Mouse (Mus musculus): ENCODE results near the gene Slc1a1.

DNA sequence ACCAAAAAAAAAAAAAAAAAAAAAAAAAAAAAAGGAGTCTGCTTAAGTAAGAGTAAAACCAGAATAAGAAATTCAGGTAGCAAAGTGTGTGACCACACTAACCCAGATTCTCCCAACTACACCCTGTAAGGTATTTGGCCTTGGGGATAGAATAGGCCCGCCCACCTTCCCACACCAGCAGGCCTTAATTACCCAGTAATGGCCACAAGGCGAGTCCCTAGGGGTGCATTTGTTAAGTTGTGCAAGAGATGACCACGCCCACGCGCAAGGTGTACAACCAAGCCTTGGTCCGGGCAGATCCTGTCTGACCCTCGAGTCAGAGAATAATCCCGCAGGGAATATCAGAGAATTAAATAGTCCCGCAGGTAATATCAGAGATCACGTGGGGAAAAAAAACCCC lies 461 bp upstream of the Slc1a1 start:
- TF ChIP-seq CTCF (IDR thresholded peaks at IDR 0.05; ENCODE audit: borderline replicate concordance, insufficient read depth, low read length): no peak
- TF ChIP-seq POLR2A (IDR thresholded peaks at IDR 0.05; ENCODE audit: low read depth, low read length): no peak
